Mouse (Mus musculus): ENCODE measurements around the gene Ctnnbl1. TPM values are rescaled to one million over a fixed set of nuclear protein-coding genes. Genes with fewer than 3 reads are reported as not detected.

Gene Ctnnbl1
- total RNA-seq, 2 experiments from 2014 or later = 28.1 to 39.6 TPM

- no peak for ATAC-seq (replicated peaks; ENCODE audit: low FRiP score, low TSS enrichment, poor library complexity, severe bottlenecking)
These were observed 52.0 kb downstream of the Ctnnbl1 start for GRCm38 (mm10) chr2:157789226-157789625.

- no peak for ATAC-seq (replicated peaks; ENCODE audit: low FRiP score, low TSS enrichment, poor library complexity, severe bottlenecking)
These were observed 53.8 kb downstream of the Ctnnbl1 start for GRCm38 (mm10) chr2:157790836-157791495.

- ATAC-seq (replicated peaks; ENCODE audit: low FRiP score, low TSS enrichment, poor library complexity, severe bottlenecking) = no peak
These were observed 54.4 kb downstream of the Ctnnbl1 start for GRCm38 (mm10) chr2:157791528-157792162.

GRCm38 (mm10) chr2:157792840-157793552 lies 55.8 kb downstream of the Ctnnbl1 start:
- ATAC-seq (replicated peaks; ENCODE audit: low FRiP score, low TSS enrichment, poor library complexity, severe bottlenecking) = 0 out of 2 replicates have a peak, but pooled peaks have one; percentile 34

- ATAC-seq (replicated peaks; ENCODE audit: low FRiP score, low TSS enrichment, poor library complexity, severe bottlenecking) = peak; percentile 80
These were observed 56.7 kb downstream of the Ctnnbl1 start for GRCm38 (mm10) chr2:157793851-157794332.

- ATAC-seq (replicated peaks; ENCODE audit: low FRiP score, low TSS enrichment, poor library complexity, severe bottlenecking) = no peak
These were observed 58.6 kb downstream of the Ctnnbl1 start for GRCm38 (mm10) chr2:157795627-157796423.

- no peak for ATAC-seq (replicated peaks; ENCODE audit: low FRiP score, low TSS enrichment, poor library complexity, severe bottlenecking)
These were observed 62.3 kb downstream of the Ctnnbl1 start for GRCm38 (mm10) chr2:157799533-157799932.

GRCm38 (mm10) chr2:157800288-157800687 lies 63.1 kb downstream of the Ctnnbl1 start:
- ATAC-seq (replicated peaks; ENCODE audit: low FRiP score, low TSS enrichment, poor library complexity, severe bottlenecking) = no peak

- no peak for ATAC-seq (replicated peaks; ENCODE audit: low FRiP score, low TSS enrichment, poor library complexity, severe bottlenecking)
These were observed 63.7 kb downstream of the Ctnnbl1 start for GRCm38 (mm10) chr2:157800746-157801501.

GRCm38 (mm10) chr2:157801505-157802357 lies 64.5 kb downstream of the Ctnnbl1 start:
- no peak for ATAC-seq (replicated peaks; ENCODE audit: low FRiP score, low TSS enrichment, poor library complexity, severe bottlenecking)

- no peak for ATAC-seq (replicated peaks; ENCODE audit: low FRiP score, low TSS enrichment, poor library complexity, severe bottlenecking)
These were observed 65.5 kb downstream of the Ctnnbl1 start for GRCm38 (mm10) chr2:157802666-157803065.

GRCm38 (mm10) chr2:157804388-157804787 lies 67.2 kb downstream of the Ctnnbl1 start:
- no peak for ATAC-seq (replicated peaks; ENCODE audit: low FRiP score, low TSS enrichment, poor library complexity, severe bottlenecking)

GRCm38 (mm10) chr2:157805091-157805490 lies 67.9 kb downstream of the Ctnnbl1 start:
- no peak for ATAC-seq (replicated peaks; ENCODE audit: low FRiP score, low TSS enrichment, poor library complexity, severe bottlenecking)

- ATAC-seq (replicated peaks; ENCODE audit: low FRiP score, low TSS enrichment, poor library complexity, severe bottlenecking) = no peak
These were observed 69.9 kb downstream of the Ctnnbl1 start for GRCm38 (mm10) chr2:157807076-157807475.

- ATAC-seq (replicated peaks; ENCODE audit: low FRiP score, low TSS enrichment, poor library complexity, severe bottlenecking) = no peak
These were observed 70.6 kb downstream of the Ctnnbl1 start for GRCm38 (mm10) chr2:157807621-157808367.

GRCm38 (mm10) chr2:157808368-157808923 lies 71.2 kb downstream of the Ctnnbl1 start:
- ATAC-seq (replicated peaks; ENCODE audit: low FRiP score, low TSS enrichment, poor library complexity, severe bottlenecking) = no peak

GRCm38 (mm10) chr2:157809341-157809740 lies 72.1 kb downstream of the Ctnnbl1 start:
- ATAC-seq (replicated peaks; ENCODE audit: low FRiP score, low TSS enrichment, poor library complexity, severe bottlenecking) = no peak

Data from megakaryocyte-erythroid progenitor cell, adult 5-6 weeks (primary cell).